Mouse (Mus musculus) urinary bladder, postnatal 4 days (tissue): ENCODE results near the gene Col5a1.
A peak's percentile ranks its signal among the peaks of the same experiment; 100 is the strongest.

Source experiments
- DNase-seq, 2 experiments: peaks; one replicate each; pipeline ENCODE4 v3.0.0; 2021 to 2022; ENCODE audit warnings: low spot score in 2 of 2

Col5a1 gene

DNA sequence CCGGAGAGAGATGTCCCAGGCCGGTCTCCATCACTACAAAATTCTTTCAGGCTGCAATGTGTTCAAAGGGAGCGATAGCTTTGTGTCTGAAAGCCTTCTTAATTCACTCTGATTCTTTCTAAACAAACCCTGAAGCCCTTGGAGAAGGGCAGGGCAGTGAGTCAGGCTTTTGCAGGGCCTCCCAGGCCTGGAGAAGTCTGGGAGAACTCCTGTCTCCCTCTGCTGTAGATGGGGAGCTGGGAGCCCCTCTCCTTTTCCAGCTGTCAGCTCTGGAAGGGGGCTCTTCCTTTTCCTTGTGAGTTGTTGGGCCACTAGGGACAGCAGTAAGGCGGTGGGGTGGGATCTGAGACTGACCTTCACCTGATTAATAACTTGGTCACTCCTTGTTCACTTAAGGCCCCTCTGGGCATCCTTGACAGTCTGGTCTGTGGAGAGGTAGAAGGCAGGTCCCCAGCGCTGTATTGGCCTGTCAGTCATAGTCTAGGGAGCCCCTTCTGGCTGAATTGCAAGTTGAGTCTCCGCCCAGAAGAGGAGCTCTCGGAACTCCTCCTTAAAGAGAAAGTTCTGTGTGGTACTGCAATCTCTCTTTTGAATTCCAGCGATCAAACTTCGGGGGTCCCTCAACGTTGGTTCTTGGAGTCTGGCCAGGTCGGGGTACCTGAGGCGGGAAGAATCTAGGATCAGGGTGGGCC lies 623 bp upstream of the Col5a1 start:
- DNase-seq = no peak

- DNase-seq = peak; percentile 58 to 67
Measured at GRCm38 (mm10) chr2:27886608-27887460, 609 bp downstream of the Col5a1 start.

GRCm38 (mm10) chr2:27887461-27888264 lies 1.4 kb downstream of the Col5a1 start:
- DNase-seq = no peak

- DNase-seq = peak in 1 of 2 experiments; percentile 47
Measured at GRCm38 (mm10) chr2:27888603-27889545, 2.6 kb downstream of the Col5a1 start.

- no peak for DNase-seq
Measured at GRCm38 (mm10) chr2:27891922-27892541, 5.8 kb downstream of the Col5a1 start.

- no peak for DNase-seq
Measured at GRCm38 (mm10) chr2:27893015-27893414, 6.8 kb downstream of the Col5a1 start.

DNA sequence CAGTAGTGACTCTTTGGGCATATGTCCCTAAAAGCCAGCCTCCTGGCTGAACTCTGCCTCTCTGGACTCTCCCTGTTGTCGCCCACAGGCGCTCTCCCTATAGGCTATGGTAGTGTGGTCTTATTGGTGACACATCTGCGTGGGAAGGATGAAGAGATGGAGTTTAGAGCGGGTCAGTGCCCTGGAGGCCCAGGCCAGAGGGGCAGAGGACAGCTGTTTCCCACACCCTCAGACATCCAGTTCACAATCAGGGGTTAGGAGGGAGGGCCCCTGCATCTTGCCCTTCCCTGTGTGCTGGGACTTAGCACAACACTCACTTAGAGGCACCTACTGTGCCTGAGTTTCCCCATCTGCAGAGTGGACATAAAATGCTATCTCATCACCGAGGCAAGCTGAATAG lies 8.8 kb downstream of the Col5a1 start:
- no peak for DNase-seq

DNA sequence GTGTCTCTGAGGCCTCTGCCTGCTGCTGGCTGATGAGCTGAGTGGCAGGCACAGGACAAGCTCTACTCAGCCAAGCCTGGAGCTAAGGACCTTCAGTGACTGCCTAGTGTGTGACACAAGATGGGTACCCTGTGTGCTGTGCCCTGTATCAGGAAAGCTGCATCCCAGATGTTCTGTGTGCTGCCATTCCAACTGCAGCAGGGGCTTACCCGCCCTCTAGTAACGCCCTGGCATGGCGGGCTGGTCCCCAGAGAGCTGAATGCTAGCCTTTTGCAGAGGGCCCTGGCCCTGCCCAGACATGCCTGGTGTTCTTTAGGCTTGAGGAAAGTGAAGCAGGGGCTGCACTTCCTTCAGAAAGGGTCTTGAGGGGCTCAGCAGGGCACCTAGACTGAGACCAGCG lies 9.4 kb downstream of the Col5a1 start:
- DNase-seq = no peak

GRCm38 (mm10) chr2:27897161-27897560 lies 10.9 kb downstream of the Col5a1 start:
- peak; percentile 58 to 65 for DNase-seq

GRCm38 (mm10) chr2:27899894-27900293 lies 13.7 kb downstream of the Col5a1 start:
- DNase-seq = no peak

GRCm38 (mm10) chr2:27901076-27901475 lies 14.9 kb downstream of the Col5a1 start:
- no peak for DNase-seq

GRCm38 (mm10) chr2:27901525-27902245 lies 15.5 kb downstream of the Col5a1 start:
- DNase-seq = no peak

DNA sequence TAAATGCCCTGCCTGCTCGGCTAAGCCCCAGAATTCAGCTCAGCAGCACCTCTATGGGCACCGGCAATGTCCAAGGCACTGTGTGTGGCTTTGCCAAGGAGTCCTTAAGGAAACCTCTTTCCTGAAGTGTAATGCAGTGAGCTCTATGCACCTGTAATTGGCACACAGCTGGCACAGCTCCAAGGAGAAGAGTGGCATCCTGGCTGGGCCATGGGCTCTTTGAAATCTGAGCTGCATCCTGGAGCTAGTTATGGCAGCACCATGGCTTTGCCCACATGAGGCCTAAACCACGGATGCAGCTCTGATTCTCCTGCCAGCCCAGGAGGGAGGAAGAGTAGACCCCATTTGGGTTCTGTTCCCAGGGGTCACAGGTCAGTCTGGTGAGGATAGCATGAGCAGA lies 16.1 kb downstream of the Col5a1 start:
- DNase-seq = no peak

DNA sequence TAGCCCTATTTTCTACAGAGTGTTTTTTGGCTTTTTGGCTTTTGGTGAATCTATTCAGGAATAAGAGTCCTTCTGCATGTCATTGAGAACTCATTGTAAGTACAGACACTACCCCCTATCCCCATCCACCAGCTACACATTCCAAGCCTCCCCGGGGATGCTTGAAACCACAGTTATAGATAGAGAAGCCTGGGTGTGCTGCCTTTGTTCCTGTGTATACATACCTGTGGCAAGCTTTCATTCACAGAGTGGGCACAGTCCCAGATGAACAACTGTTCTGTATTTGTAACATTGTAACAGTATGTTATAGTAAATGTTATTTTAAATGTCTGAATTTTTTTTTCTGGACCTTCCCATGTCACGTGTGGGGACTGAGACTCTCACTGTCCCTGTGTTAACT lies 19.2 kb downstream of the Col5a1 start:
- DNase-seq = no peak

GRCm38 (mm10) chr2:27910501-27910900 lies 24.3 kb downstream of the Col5a1 start:
- no peak for DNase-seq

GRCm38 (mm10) chr2:27912546-27913275 lies 26.5 kb downstream of the Col5a1 start:
- no peak for DNase-seq

DNA sequence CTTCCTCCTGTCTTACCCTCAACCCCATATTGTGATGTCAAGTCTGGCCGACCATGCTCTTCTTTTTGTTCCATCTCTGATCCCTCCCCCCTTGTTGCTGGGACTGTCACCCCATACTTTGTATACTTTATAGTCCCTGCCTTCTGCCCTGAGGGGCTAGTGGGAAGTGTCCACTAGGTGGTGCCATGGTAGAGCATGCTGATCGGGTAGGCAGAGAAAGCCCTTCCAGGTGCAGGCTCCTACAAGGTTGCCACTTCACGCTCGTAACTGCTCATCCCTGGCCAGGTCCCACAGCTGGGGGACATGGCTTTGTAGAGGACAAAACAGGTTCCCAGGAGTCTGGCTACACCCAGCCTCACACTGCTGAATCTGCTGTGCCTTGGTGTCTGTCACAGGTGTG lies 29.5 kb downstream of the Col5a1 start:
- DNase-seq = no peak

- no peak for DNase-seq
Measured at GRCm38 (mm10) chr2:27916316-27916715, 30.1 kb downstream of the Col5a1 start.

- DNase-seq = no peak
Measured at GRCm38 (mm10) chr2:27917177-27917576, 31.0 kb downstream of the Col5a1 start.
